Mouse (Mus musculus): Measurements from ENCODE around the gene Lrrk1. TPM values are rescaled to one million over a fixed set of nuclear protein-coding genes. Genes with fewer than 3 reads are reported as not detected.

Gene Lrrk1
- total and polyA plus RNA-seq, 3 experiments: 0.22 TPM; not detected in 2

DNA sequence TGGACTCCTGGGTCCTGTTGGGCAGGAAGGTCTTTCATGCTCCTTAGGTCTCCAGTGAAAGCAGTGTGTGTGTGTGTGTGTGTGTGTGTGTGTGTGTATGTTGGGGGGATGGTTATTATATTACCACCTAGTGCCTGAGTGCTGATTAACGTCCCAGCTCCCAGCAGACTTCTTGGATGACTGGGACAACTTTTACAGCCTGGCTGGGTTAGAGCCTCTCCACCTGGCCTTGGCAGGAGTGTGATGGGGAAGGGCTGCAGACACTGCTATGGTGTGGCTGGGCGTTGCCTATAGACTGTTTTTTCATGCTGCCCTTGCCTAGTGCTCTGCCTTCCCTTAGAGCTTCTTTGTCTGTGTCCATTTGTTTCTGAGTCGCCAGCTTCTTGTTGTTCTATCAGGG lies 48.1 kb downstream of the Lrrk1 start:
- Histone ChIP-seq H3K27me3 (ENCODE audit: insufficient read depth, low read length) (no peaks in the 10 kb centered on the region; the same call in 1 of the 2 replicates), H3K4me1 (ENCODE audit: insufficient read depth, low read depth, low read length) (no peaks in the 10 kb centered on the region), H3K36me3 (replicated peaks) (no peaks in the 10 kb centered on the region), H3K9me3 (replicated peaks) (no peaks in the 10 kb centered on the region), H3K4me3 (ENCODE audit: low read depth, low read length) (no peak overlapping the region)
- no peak for DNase-seq (ENCODE audit: low spot score)
- TF ChIP-seq POLR2AphosphoS5 (IDR thresholded peaks at IDR 0.05; ENCODE audit: insufficient replicate concordance, low read depth, low read length) (no peak), TAL1 (conservative IDR thresholded peaks at IDR 0.05; ENCODE audit: low read depth, low read length) (no peak), CTCF (IDR thresholded peaks at IDR 0.05; ENCODE audit: low read depth, low read length) (no peak), GATA1 (IDR thresholded peaks at IDR 0.05; ENCODE audit: borderline replicate concordance, low read length) (no peak), GATA2 (IDR thresholded peaks at IDR 0.05; ENCODE audit: borderline replicate concordance, low read depth, low read length) (no peak)
- no peak for ATAC-seq (ENCODE audit: extremely low read depth, insufficient number of reproducible peaks, low FRiP score, poor library complexity, severe bottlenecking)

DNA sequence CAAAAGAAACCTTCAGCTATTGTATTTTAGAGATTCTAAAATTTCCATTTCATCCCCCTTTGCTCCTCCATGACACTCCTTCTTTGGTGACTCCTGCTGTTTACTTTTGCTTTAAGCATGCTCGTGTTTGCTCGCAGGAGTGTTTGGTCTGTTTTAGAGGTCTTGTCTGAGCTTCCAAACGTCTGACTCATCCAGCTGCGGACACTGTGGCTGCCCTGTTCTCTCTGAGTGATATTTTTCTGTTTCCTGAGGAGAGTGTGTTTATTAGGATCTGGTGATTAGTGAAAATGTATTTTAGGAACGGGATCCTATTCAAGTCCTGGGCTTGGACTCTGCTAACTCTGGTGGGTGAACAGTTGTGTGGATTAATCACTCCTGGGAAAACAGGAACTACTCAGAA lies 48.5 kb downstream of the Lrrk1 start:
- DNase-seq (ENCODE audit: low spot score) (no peak), ATAC-seq (ENCODE audit: extremely low read depth, insufficient number of reproducible peaks, low FRiP score, poor library complexity, severe bottlenecking) (no peak)
- Histone ChIP-seq H3K36me3 (replicated peaks) (no peaks in the 10 kb centered on the region), H3K4me1 (ENCODE audit: insufficient read depth, low read depth, low read length) (no peaks in the 10 kb centered on the region), H3K27me3 (ENCODE audit: insufficient read depth, low read length) (no peaks in the 10 kb centered on the region; the same call in 1 of the 2 replicates), H3K4me3 (ENCODE audit: low read depth, low read length) (no peak overlapping the region), H3K9me3 (replicated peaks) (no peaks in the 10 kb centered on the region)
- TF ChIP-seq POLR2AphosphoS5 (IDR thresholded peaks at IDR 0.05; ENCODE audit: insufficient replicate concordance, low read depth, low read length) (no peak), GATA2 (IDR thresholded peaks at IDR 0.05; ENCODE audit: borderline replicate concordance, low read depth, low read length) (no peak), CTCF (IDR thresholded peaks at IDR 0.05; ENCODE audit: low read depth, low read length) (no peak), GATA1 (IDR thresholded peaks at IDR 0.05; ENCODE audit: borderline replicate concordance, low read length) (no peak), TAL1 (conservative IDR thresholded peaks at IDR 0.05; ENCODE audit: low read depth, low read length) (no peak)

DNA sequence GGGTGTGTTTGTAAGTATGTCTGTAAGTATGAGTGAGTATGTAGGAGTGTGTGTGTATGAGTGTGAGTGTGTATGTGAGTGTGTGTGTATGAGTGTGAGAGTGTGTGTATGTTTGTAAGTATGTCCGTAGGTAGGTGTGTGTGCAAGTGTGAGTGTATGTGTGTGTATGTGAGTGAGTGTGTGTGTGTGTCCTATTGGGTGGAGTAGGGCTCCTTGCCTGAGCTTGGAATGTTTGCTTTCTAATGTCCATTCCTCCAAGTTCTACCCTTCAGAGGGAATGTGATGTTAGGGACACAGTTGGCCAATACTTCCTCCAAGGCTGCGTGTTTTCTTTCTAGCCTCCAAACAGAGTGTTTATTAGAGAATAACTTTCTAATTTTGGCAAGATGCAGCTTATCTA lies 51.2 kb downstream of the Lrrk1 start:
- Histone ChIP-seq H3K27me3 (ENCODE audit: insufficient read depth, low read length) (peaks cover 2% of the 10 kb centered on the region; the same call in 1 of the 2 replicates), H3K36me3 (replicated peaks) (no peaks in the 10 kb centered on the region), H3K4me3 (ENCODE audit: low read depth, low read length) (no peak overlapping the region), H3K9me3 (replicated peaks) (no peaks in the 10 kb centered on the region), H3K4me1 (ENCODE audit: insufficient read depth, low read depth, low read length) (no peaks in the 10 kb centered on the region; the same call in 1 of the 2 replicates)
- DNase-seq (ENCODE audit: low spot score) (no peak), ATAC-seq (ENCODE audit: extremely low read depth, insufficient number of reproducible peaks, low FRiP score, poor library complexity, severe bottlenecking) (no peak)
- TF ChIP-seq TAL1 (conservative IDR thresholded peaks at IDR 0.05; ENCODE audit: low read depth, low read length): no peak
- no peak for TF ChIP-seq GATA2 (IDR thresholded peaks at IDR 0.05; ENCODE audit: borderline replicate concordance, low read depth, low read length)
- no peak for TF ChIP-seq GATA1 (IDR thresholded peaks at IDR 0.05; ENCODE audit: borderline replicate concordance, low read length)
- no peak for TF ChIP-seq POLR2AphosphoS5 (IDR thresholded peaks at IDR 0.05; ENCODE audit: insufficient replicate concordance, low read depth, low read length)
- no peak for TF ChIP-seq CTCF (IDR thresholded peaks at IDR 0.05; ENCODE audit: low read depth, low read length)

DNA sequence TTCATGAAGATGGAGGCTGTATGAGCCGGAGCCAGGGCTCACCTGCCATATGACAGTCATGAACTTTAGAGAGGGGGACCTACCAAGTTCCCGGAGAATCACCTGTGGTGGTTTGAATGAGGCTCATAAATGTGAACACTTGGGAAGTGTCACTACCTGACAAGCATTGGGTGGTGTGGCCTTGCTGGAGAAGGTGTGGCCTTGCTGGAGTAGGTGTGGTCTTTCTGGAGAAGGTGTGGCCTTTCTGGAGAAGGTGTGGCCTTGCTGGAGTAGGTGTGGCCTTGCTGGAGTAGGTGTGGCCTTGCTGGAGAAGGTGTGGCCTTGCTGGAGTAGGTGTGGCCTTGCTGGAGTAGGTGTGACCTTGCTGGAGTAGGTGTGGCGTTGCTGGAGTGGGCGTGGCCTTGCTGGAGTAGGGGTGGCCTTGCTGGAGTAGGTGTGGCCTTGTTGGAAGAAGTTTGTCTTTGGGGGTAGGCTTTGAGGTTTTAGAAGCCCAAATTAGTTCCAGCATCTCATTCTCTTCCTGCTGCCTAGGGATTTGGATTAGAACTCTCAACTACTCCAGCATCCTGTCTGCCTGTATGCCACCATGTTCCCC lies 54.1 kb downstream of the Lrrk1 start:
- Histone ChIP-seq H3K4me1 (ENCODE audit: insufficient read depth, low read depth, low read length) (no peaks in the 10 kb centered on the region; the same call in 1 of the 2 replicates), H3K4me3 (ENCODE audit: low read depth, low read length) (no peak overlapping the region), H3K27me3 (ENCODE audit: insufficient read depth, low read length) (peaks cover 2% of the 10 kb centered on the region; the same call in 1 of the 2 replicates), H3K36me3 (replicated peaks) (no peaks in the 10 kb centered on the region), H3K9me3 (replicated peaks) (no peaks in the 10 kb centered on the region)
- DNase-seq (ENCODE audit: low spot score) (no peak), ATAC-seq (ENCODE audit: extremely low read depth, insufficient number of reproducible peaks, low FRiP score, poor library complexity, severe bottlenecking) (no peak)
- TF ChIP-seq CTCF (IDR thresholded peaks at IDR 0.05; ENCODE audit: low read depth, low read length): no peak
- TF ChIP-seq TAL1 (conservative IDR thresholded peaks at IDR 0.05; ENCODE audit: low read depth, low read length): no peak

DNA sequence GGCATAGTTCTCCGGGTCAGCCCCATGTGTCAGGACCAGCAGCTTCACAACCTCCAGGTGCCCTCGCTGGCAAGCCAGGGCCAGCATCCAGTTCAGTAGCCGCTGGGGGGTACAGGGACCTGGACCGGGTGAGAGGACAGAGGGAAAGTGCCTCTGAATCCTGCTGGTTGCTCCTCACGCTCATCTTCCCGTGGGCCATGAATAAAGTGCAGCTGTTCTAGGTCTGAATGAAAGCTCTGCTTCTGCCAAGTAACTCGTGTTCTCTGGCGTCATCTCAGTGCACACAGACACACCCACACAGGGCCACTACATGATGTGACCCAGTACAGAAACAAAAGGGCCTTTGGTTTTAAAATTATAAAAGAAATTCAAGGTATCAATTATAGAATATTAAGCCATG lies 55.8 kb downstream of the Lrrk1 start:
- no peak for ATAC-seq (ENCODE audit: extremely low read depth, insufficient number of reproducible peaks, low FRiP score, poor library complexity, severe bottlenecking)
- no peak for DNase-seq (ENCODE audit: low spot score)
- peaks cover 2% of the 10 kb centered on the region; the same call in 1 of the 2 replicates for H3K27me3 ChIP-seq (ENCODE audit: insufficient read depth, low read length)
- TF ChIP-seq POLR2AphosphoS5 (IDR thresholded peaks at IDR 0.05; ENCODE audit: insufficient replicate concordance, low read depth, low read length) (no peak), CTCF (IDR thresholded peaks at IDR 0.05; ENCODE audit: low read depth, low read length) (no peak)
- no peaks in the 10 kb centered on the region for H3K9me3 ChIP-seq (replicated peaks)
- H3K4me1 ChIP-seq (ENCODE audit: insufficient read depth, low read depth, low read length): no peaks in the 10 kb centered on the region; the same call in 1 of the 2 replicates
- H3K4me3 ChIP-seq (ENCODE audit: low read depth, low read length): no peak overlapping the region
- no peaks in the 10 kb centered on the region for H3K36me3 ChIP-seq (replicated peaks)

DNA sequence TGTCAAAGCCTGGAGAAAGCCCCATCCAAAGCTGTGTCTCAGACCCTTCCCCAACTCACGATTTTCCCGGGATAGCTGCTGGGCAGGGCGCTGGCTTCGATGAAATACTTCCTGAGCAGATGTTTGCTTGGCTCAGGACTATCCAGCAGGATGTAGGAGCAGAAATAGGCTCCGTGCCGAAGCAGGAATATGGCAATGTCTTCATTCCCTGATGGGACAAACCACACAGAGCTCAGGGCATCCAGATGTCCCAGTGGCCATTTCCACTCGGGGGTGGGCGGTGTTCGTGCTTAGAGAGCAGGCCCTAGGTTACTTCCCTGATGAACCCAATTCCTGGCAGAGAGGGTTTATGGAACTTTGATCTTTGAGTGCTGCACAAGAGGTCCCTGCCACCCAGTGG lies 57.5 kb downstream of the Lrrk1 start:
- Histone ChIP-seq H3K4me3 (ENCODE audit: low read depth, low read length) (no peak overlapping the region), H3K36me3 (replicated peaks) (no peaks in the 10 kb centered on the region), H3K9me3 (replicated peaks) (no peaks in the 10 kb centered on the region), H3K4me1 (ENCODE audit: insufficient read depth, low read depth, low read length) (no peaks in the 10 kb centered on the region; the same call in 1 of the 2 replicates), H3K27me3 (ENCODE audit: insufficient read depth, low read length) (peaks cover 2% of the 10 kb centered on the region; the same call in 1 of the 2 replicates)
- DNase-seq (ENCODE audit: low spot score): no peak
- no peak for ATAC-seq (ENCODE audit: extremely low read depth, insufficient number of reproducible peaks, low FRiP score, poor library complexity, severe bottlenecking)
- TF ChIP-seq POLR2AphosphoS5 (IDR thresholded peaks at IDR 0.05; ENCODE audit: insufficient replicate concordance, low read depth, low read length) (no peak), CTCF (IDR thresholded peaks at IDR 0.05; ENCODE audit: low read depth, low read length) (no peak), GATA2 (IDR thresholded peaks at IDR 0.05; ENCODE audit: borderline replicate concordance, low read depth, low read length) (no peak), TAL1 (conservative IDR thresholded peaks at IDR 0.05; ENCODE audit: low read depth, low read length) (no peak), GATA1 (IDR thresholded peaks at IDR 0.05; ENCODE audit: borderline replicate concordance, low read length) (no peak)

Measured in G1E (cell line).